Mouse (Mus musculus): Measurements from ENCODE around the gene Chd9. TPM values are rescaled to one million over a fixed set of nuclear protein-coding genes. Genes with fewer than 3 reads are reported as not detected.

Gene Chd9
- polyA plus RNA-seq, 1 experiment = 339 TPM

DNA sequence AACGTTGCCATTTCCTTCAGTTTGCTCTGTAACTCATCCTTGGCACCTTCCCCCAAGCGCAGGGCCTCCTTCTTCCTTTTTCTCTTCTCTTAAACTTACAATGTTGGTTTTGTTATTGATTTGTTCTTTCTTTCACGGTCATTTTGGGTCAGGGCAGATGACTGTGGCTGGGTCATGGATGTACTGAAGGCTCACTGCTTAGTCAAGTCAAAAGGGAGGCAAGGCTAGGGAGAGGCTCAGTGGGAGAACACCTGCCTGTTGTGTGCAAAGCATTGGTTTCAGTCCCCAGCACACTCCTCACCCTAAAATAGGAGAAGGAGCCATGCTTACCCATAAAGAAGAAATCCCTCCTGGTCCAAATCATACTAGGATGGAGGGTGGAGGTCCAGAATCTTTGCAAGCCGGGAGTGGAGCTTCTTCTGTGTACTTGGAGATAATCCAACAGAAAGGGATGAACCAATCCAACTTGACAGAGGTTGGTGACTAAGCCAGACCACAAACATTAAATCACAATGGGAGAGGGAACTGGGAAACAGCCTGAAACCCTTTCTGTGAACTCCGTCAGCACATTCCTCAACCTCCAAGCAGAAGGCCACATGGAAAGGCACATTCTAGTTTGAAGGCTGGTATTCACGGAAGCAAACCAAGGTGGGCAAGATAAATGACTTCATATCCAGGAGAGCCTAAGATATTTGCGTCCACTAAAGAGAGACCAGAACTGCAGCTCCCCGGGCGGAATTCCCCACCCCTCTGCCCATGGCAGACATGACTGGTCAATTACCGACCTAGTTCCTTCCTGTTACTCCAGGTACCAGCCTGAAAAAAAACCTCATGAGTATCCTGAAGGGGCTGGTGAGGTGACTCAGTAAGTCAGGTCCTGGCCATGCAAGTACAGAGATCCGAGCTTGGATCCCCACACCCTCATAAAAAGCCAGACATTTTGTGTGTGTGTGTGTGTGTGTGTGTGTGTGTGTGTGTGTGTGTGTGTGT, 11.9 kb downstream of the Chd9 start:
- H3K4me1 ChIP-seq (ENCODE audit: control insufficient read depth, insufficient read depth, insufficient read length, low read length) = peaks cover 3% of the 10 kb centered on the region; the same call in 1 of the 2 replicates
- peak overlapping the region; percentile 29 for H3K27ac ChIP-seq (ENCODE audit: insufficient read depth, low read depth, low read length)
- no peaks in the 10 kb centered on the region for H3K36me3 ChIP-seq (ENCODE audit: control insufficient read depth, insufficient read depth, low read length)
- 68% methylated on average over 11 of the region's 11 CpGs for WGBS
- no peak overlapping the region for H3K4me3 ChIP-seq (ENCODE audit: low read depth, low read length)
- TF ChIP-seq POLR2A (IDR thresholded peaks at IDR 0.05; ENCODE audit: low read depth, low read length) = no peak
- TF ChIP-seq CTCF (IDR thresholded peaks at IDR 0.05; ENCODE audit: extremely low read depth, insufficient read length, insufficient replicate concordance, low read depth, low read length) = no peak
- H3K27me3 ChIP-seq (ENCODE audit: control insufficient read depth, insufficient read depth, low read length) = no peaks in the 10 kb centered on the region

DNA sequence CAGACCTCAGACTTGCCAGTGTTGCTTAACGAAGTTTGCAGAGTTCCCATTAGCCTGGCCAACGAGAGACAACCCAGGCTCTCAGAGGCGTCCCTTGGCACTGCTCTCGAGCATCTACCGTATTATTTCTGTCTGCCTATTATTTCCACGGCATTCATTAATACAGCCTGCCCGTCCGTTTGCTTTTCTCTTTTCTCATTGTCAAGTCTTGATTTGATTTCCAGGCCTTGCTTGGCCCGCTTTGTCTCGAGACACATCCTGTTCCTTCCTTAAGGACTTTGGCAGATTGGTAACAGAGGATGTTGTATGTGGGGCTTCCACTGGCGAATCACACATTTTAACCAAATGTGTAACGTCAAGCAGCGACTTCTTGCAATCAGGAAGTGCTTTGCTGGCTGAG, 13.2 kb downstream of the Chd9 start:
- TF ChIP-seq POLR2A (IDR thresholded peaks at IDR 0.05; ENCODE audit: low read depth, low read length) (no peak), CTCF (IDR thresholded peaks at IDR 0.05; ENCODE audit: extremely low read depth, insufficient read length, insufficient replicate concordance, low read depth, low read length) (no peak)
- Histone ChIP-seq H3K27me3 (ENCODE audit: control insufficient read depth, insufficient read depth, low read length) (no peaks in the 10 kb centered on the region), H3K4me3 (ENCODE audit: low read depth, low read length) (no peak overlapping the region), H3K27ac (ENCODE audit: insufficient read depth, low read depth, low read length) (0 out of 2 replicates have a peak overlapping the region, but pooled peaks have one; percentile 8), H3K4me1 (ENCODE audit: control insufficient read depth, insufficient read depth, insufficient read length, low read length) (peaks cover 3% of the 10 kb centered on the region; the same call in 1 of the 2 replicates), H3K36me3 (ENCODE audit: control insufficient read depth, insufficient read depth, low read length) (no peaks in the 10 kb centered on the region)
- 78% methylated on average over 13 of the region's 13 CpGs for WGBS

DNA sequence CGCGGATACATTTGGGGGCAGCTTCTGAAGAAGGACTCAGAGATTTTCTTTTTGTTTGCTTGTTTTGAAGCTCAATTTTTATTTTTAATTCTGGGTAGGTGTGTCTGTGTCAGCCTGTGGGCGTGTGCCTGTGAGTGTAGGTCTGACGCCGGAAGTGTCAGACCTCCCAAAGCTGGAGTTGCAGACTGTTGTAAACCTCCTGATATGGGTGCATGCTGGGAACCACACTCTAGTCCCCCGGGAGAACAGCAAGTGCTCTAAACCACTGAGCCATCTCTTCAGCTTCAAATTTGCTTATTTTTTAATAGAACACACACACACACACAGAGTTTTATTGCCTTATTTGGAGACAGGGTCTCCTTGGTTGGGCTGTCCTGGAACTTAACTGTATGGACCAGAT, 15.0 kb downstream of the Chd9 start:
- 77% methylated on average over 6 of the region's 6 CpGs for WGBS
- no peak overlapping the region for H3K27ac ChIP-seq (ENCODE audit: insufficient read depth, low read depth, low read length)
- H3K4me3 ChIP-seq (ENCODE audit: low read depth, low read length) = no peak overlapping the region
- H3K27me3 ChIP-seq (ENCODE audit: control insufficient read depth, insufficient read depth, low read length) = no peaks in the 10 kb centered on the region
- H3K4me1 ChIP-seq (ENCODE audit: control insufficient read depth, insufficient read depth, insufficient read length, low read length) = peaks cover 3% of the 10 kb centered on the region; the same call in 1 of the 2 replicates
- TF ChIP-seq POLR2A (IDR thresholded peaks at IDR 0.05; ENCODE audit: low read depth, low read length) (no peak), CTCF (IDR thresholded peaks at IDR 0.05; ENCODE audit: extremely low read depth, insufficient read length, insufficient replicate concordance, low read depth, low read length) (no peak)
- no peaks in the 10 kb centered on the region for H3K36me3 ChIP-seq (ENCODE audit: control insufficient read depth, insufficient read depth, low read length)

DNA sequence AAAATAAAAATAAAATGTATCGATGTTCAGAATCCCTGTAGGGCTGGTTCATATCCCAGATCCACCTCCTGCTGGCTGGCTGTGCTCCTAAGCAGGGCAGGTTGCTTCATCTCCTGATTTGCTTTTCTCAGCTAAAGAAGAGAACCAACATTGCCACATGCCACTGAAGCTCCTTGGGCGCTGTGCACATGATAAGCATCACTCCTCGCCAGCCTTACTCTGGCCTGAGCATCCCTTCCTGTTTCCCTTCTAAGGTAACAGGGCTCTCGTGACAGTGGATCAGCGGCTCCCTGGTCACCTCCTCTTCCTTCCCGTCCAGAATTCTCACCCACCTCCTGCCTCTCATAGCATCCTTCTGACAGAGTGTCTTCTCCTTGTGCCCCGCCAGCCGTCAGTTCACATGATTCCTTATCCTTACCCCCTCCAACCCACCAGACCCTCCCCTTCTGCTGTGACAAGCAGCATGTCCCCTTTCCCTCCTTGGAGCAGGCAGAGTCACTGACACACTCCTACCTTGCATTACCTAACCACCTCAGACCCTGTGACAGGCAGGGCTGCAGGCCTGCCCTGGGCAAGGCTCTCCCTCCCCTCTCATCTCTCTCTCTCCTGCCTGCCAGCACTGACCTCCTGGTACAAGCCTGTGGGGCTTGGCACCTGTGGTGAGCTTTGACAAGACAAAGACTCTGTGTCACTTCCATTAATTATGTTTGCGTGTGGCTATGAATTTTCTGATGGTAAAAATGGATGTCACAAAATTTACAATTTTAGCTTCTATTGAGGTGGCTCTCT, 16.2 kb downstream of the Chd9 start:
- 86% methylated on average over 9 of the region's 9 CpGs for WGBS
- Histone ChIP-seq H3K27me3 (ENCODE audit: control insufficient read depth, insufficient read depth, low read length) (no peaks in the 10 kb centered on the region), H3K27ac (ENCODE audit: insufficient read depth, low read depth, low read length) (no peak overlapping the region), H3K4me3 (ENCODE audit: low read depth, low read length) (no peak overlapping the region), H3K4me1 (ENCODE audit: control insufficient read depth, insufficient read depth, insufficient read length, low read length) (peaks cover 3% of the 10 kb centered on the region; the same call in 1 of the 2 replicates), H3K36me3 (ENCODE audit: control insufficient read depth, insufficient read depth, low read length) (no peaks in the 10 kb centered on the region)
- no peak for TF ChIP-seq POLR2A (IDR thresholded peaks at IDR 0.05; ENCODE audit: low read depth, low read length)
- TF ChIP-seq CTCF (IDR thresholded peaks at IDR 0.05; ENCODE audit: extremely low read depth, insufficient read length, insufficient replicate concordance, low read depth, low read length) = no peak

DNA sequence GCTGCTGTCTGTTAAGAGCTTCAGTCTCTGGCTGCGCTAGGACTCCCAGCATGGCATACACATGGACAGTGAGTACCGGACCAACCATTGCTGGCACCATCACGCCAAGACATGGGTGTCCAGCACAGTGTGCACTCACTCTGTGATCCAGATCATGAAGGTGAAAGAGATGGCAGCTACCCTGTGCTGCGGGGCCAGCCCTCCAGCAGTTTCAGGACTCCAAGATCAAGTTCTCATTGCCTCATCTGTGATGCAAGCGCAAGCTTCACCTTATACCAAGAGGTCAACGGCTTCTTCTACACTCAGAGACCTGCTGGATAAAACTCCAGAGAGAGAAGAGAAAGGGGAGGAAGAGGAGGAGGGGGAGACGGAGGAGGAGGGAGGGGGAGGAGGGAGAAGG, 19.8 kb downstream of the Chd9 start:
- 90% methylated on average over 7 of the region's 7 CpGs for WGBS

DNA sequence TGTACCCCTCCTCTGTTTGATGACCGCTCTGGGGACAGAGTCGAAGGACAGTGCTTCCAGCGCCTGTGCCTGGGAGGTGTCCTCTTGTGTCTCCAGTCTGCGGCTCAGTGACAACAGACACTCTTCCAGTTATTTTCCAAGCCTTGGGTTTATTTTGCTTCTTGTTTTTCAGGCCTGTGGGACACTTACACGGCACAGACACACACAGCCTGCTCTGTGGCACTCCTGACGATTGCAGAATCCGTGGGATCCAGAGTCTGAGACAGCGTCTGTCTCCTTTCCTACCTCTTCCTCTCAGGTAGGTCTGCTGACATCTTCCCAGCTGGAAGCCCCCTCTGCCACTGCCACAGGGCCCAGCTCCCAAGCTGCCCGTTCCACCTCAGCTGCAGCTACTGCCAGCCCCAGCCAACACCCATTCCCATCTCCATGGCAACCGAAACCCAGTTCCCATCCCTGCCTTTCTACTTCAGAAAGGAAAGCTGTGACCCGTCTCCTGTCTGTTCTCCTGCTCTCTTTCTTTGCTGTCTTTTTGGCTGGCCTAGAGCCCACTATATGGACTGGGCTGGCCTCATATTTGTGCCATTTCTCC, 21.4 kb downstream of the Chd9 start:
- no peaks in the 10 kb centered on the region for H3K27me3 ChIP-seq (ENCODE audit: control insufficient read depth, insufficient read depth, low read length)
- no peak for TF ChIP-seq POLR2A (IDR thresholded peaks at IDR 0.05; ENCODE audit: low read depth, low read length)
- no peak for TF ChIP-seq CTCF (IDR thresholded peaks at IDR 0.05; ENCODE audit: extremely low read depth, insufficient read length, insufficient replicate concordance, low read depth, low read length)
- WGBS = 90% methylated on average over 11 of the region's 11 CpGs

More for the DNA sequence above, 19.8 kb downstream of the Chd9 start:
- TF ChIP-seq CTCF (IDR thresholded peaks at IDR 0.05; ENCODE audit: extremely low read depth, insufficient read length, insufficient replicate concordance, low read depth, low read length) (no peak), POLR2A (IDR thresholded peaks at IDR 0.05; ENCODE audit: low read depth, low read length) (no peak)
- Histone ChIP-seq H3K4me1 (ENCODE audit: control insufficient read depth, insufficient read depth, insufficient read length, low read length) (no peaks in the 10 kb centered on the region), H3K27me3 (ENCODE audit: control insufficient read depth, insufficient read depth, low read length) (no peaks in the 10 kb centered on the region), H3K36me3 (ENCODE audit: control insufficient read depth, insufficient read depth, low read length) (peaks cover 4% of the 10 kb centered on the region), H3K4me3 (ENCODE audit: low read depth, low read length) (no peak overlapping the region), H3K27ac (ENCODE audit: insufficient read depth, low read depth, low read length) (no peak overlapping the region)

More for the DNA sequence above, 21.4 kb downstream of the Chd9 start:
- H3K36me3 ChIP-seq (ENCODE audit: control insufficient read depth, insufficient read depth, low read length) = peaks cover 4% of the 10 kb centered on the region
- H3K4me1 ChIP-seq (ENCODE audit: control insufficient read depth, insufficient read depth, insufficient read length, low read length) = peaks cover 3% of the 10 kb centered on the region
- H3K4me3 ChIP-seq (ENCODE audit: low read depth, low read length) = no peak overlapping the region
- H3K27ac ChIP-seq (ENCODE audit: insufficient read depth, low read depth, low read length) = no peak overlapping the region

All from small intestine, adult 2 months (tissue).